Mouse (Mus musculus) midbrain, postnatal 0 days (tissue): ENCODE measurements at regions not wholly inside any gene's neighbourhood (a gene's known extent, or its start where the extent isn't known, plus 50 kb on each side); places are given as distances from the start of the nearest gene placed in this dataset.

Experiments used
- ATAC-seq: fragments of 200-750 bp; cut with Nextera tagmentation; 2 replicates; pipeline ENCODE4 v1.8.0; 2017; ENCODE audit warnings: moderate number of reproducible peaks, mild to moderate bottlenecking, moderate TSS enrichment, moderate library complexity; ENCODE audit not compliant: low FRiP score
- DNase-seq: peaks from one replicate; pipeline ENCODE4 v3.0.0-alpha.2; 2015; ENCODE audit warnings: low spot score
- H3K27ac ChIP-seq: fragments of 300-500 bp; sonication (generic); 2 replicates; pipeline ENCODE4 v1.5.1; 2014; ENCODE audit warnings: low read depth, mild to moderate bottlenecking, low read length, mixed read lengths
- H3K27me3 ChIP-seq: fragments of 300-500 bp; sonication (generic); 2 replicates; pipeline ENCODE4 v1.6.1; 2014; ENCODE audit warnings: low read length, control low read depth, mixed read lengths; ENCODE audit not compliant: insufficient read depth
- H3K36me3 ChIP-seq: fragments of 300-500 bp; sonication (generic); 2 replicates; pipeline ENCODE4 v1.6.1; 2014; ENCODE audit warnings: low read length, control low read depth, mixed read lengths; ENCODE audit not compliant: insufficient read depth
- H3K4me1 ChIP-seq: fragments of 300-500 bp; sonication (generic); 2 replicates; pipeline ENCODE4 v1.6.1; 2014; ENCODE audit warnings: mild to moderate bottlenecking, control low read depth, antibody characterized with exemption, low read length, mixed read lengths; ENCODE audit not compliant: insufficient read depth
- H3K4me2 ChIP-seq: fragments of 300-500 bp; sonication (generic); 2 replicates; pipeline ENCODE4 v1.6.1; 2014; ENCODE audit warnings: low read depth, mild to moderate bottlenecking, low read length, mixed read lengths; ENCODE audit not compliant: poor library complexity, severe bottlenecking
- H3K4me3 ChIP-seq: fragments of 300-500 bp; sonication (generic); 2 replicates; pipeline ENCODE4 v1.5.1; 2014; ENCODE audit warnings: low read depth, mild to moderate bottlenecking, low read length, moderate library complexity
- H3K9ac ChIP-seq: fragments of 300-500 bp; sonication (generic); replicated peaks from 2 replicates; pipeline ENCODE4 v1.6.1; 2014; ENCODE audit warnings: mild to moderate bottlenecking, low read length, moderate library complexity, mixed read lengths; ENCODE audit not compliant: poor library complexity, severe bottlenecking
- H3K9me3 ChIP-seq: fragments of 300-500 bp; sonication (generic); 2 replicates; pipeline ENCODE4 v1.6.1; 2016; ENCODE audit warnings: low read length, control low read depth
- CTCF ChIP-seq: IDR thresholded peaks from 2 replicates; pipeline ENCODE4 v1.5.1; 2016; ENCODE audit warnings: antibody characterized with exemption, mild to moderate bottlenecking
- whole genome bisulfite sequencing: fragments of 180-500 bp; shearing (Covaris S2); extraction: QIAGEN DNeasy Blood & Tissue Kit; methylation state at CpG from one replicate; pipeline ENCODE4 v1.1.7; 2014; 5-methylcytosine and 5-hydroxymethylcytosine counted together

GRCm38 (mm10) chr3:20985682-20986376 lies 618.9 kb upstream of the Agtr1b start:
- Histone ChIP-seq H3K4me2 (no peak overlapping the region), H3K27ac (peak overlapping the region; percentile 44; the same call in 1 of the 2 replicates), H3K4me3 (no peak overlapping the region), H3K36me3 (no peaks in the 10 kb centered on the region), H3K9me3 (no peaks in the 10 kb centered on the region), H3K27me3 (no peaks in the 10 kb centered on the region), H3K4me1 (peaks cover 14% of the 10 kb centered on the region; the same call in 1 of the 2 replicates), H3K9ac (no peak overlapping the region)
- WGBS = 27% methylated on average over 4 of the region's 4 CpGs
- peak; percentile 88 for DNase-seq
- TF ChIP-seq CTCF = no peak
- peak; percentile 70 for ATAC-seq

- H3K4me3 ChIP-seq = no peak overlapping the region
- H3K27ac ChIP-seq = no peak overlapping the region
- no peaks in the 10 kb centered on the region for H3K9me3 ChIP-seq
- WGBS = 11% methylated on average over 1 of the region's 1 CpGs
- no peak for TF ChIP-seq CTCF
- DNase-seq (peak; percentile 3), ATAC-seq (no peak)
- H3K36me3 ChIP-seq = no peaks in the 10 kb centered on the region
- H3K27me3 ChIP-seq = no peaks in the 10 kb centered on the region
- H3K9ac ChIP-seq = no peak overlapping the region
- peaks cover 14% of the 10 kb centered on the region; the same call in 1 of the 2 replicates for H3K4me1 ChIP-seq
- no peak overlapping the region for H3K4me2 ChIP-seq
Observed at GRCm38 (mm10) chr3:20984146-20984545, 617.2 kb upstream of the Agtr1b start.

DNA sequence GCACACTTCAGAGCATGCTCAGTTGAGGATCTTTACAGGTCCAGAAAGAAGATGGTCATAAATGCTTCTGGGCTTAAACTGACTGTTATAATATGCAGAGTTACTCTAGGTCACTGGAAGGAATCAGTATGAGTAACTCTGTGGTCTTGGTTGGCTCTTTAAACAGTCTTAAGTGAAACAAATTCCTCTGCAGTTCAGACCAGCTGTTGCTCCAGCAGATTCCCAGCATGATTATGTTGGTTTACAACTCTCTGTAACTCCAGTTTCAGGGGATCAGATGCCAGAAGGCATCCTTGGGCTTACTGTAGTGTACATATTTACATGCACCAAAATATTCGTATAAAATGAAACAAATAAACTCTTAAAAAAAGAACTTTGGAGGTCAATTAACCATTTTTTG lies 606.1 kb upstream of the Agtr1b start:
- Histone ChIP-seq H3K4me1 (no peaks in the 10 kb centered on the region), H3K4me3 (no peak overlapping the region), H3K9ac (no peak overlapping the region), H3K27me3 (no peaks in the 10 kb centered on the region), H3K4me2 (no peak overlapping the region), H3K9me3 (no peaks in the 10 kb centered on the region), H3K27ac (no peak overlapping the region), H3K36me3 (no peaks in the 10 kb centered on the region)
- WGBS = 79% methylated on average over 1 of the region's 1 CpGs
- DNase-seq = no peak
- ATAC-seq = no peak
- no peak for TF ChIP-seq CTCF
